Mouse (Mus musculus) small intestine, adult 2 months (tissue): Measurements from ENCODE around the gene Fkbp1a.

ENCODE experiments used
- CTCF ChIP-seq: fragments of 200-500 bp; IDR thresholded peaks from 2 replicates; pipeline ENCODE4 v1.5.1; 2012; ENCODE audit warnings: low read depth, mild to moderate bottlenecking, control low read depth, inconsistent platforms, low read length, moderate library complexity, mixed read lengths; ENCODE audit not compliant: insufficient replicate concordance, insufficient read length; ENCODE audit errors: extremely low read depth
- POLR2A ChIP-seq: fragments of 200-500 bp; IDR thresholded peaks from 2 replicates; pipeline ENCODE4 v1.6.1; 2012; ENCODE audit warnings: low read depth, mild to moderate bottlenecking, control low read depth, inconsistent platforms, low read length, moderate library complexity

GRCm38 (mm10) chr2:151546571-151546970, 4.3 kb downstream of the Fkbp1a start:
- TF ChIP-seq POLR2A (no peak), CTCF (no peak)
